Mouse (Mus musculus): Measurements from ENCODE around the gene Nudt5. TPM values are rescaled to one million over a fixed set of nuclear protein-coding genes. Genes with fewer than 3 reads are reported as not detected.

Gene Nudt5
- total and polyA plus RNA-seq, 3 experiments = 82.1 to 141 TPM; not detected in 1

DNA sequence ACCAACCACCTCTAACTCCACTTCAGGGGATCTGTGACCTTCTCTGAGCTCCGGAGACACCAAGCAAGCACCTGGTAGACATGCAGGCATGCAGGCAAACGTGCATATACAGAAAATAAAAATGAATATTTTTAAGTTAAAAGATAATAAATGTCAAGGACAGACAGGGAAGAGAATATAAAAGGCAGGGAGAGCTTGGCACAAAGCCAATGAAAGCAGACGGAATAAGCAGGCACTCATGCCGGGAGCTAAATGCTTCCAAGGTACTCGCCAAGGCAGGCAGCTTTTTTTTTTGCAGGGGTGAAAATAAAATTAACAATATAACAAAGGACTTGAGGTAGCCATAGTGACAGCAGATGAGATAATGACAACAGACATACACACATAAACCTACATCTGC lies 61.3 kb downstream of the Nudt5 start:
- Histone ChIP-seq H3K9me3 (replicated peaks; ENCODE audit: insufficient read depth, low read length) (no peaks in the 10 kb centered on the region), H3K4me1 (ENCODE audit: control insufficient read depth in 1 of 2, insufficient read depth in 2 of 2, low read length in 2 of 2) (no peaks in the 10 kb centered on the region), H3K36me3 (ENCODE audit: control insufficient read depth in 1 of 2, insufficient read depth in 2 of 2, low read length in 2 of 2) (peaks cover 0 to 1% of the 10 kb centered on the region in 2 experiments; a peak in 1 of 4 replicates), H3K27ac (ENCODE audit: control insufficient read depth, low read depth, low read length) (no peak overlapping the region), H3K4me3 (ENCODE audit: control insufficient read depth in 1 of 2, insufficient read depth in 1 of 2, low read depth in 2 of 2, low read length in 2 of 2) (no peak overlapping the region), H3K27me3 (ENCODE audit: control insufficient read depth in 1 of 2, insufficient read depth in 2 of 2, low read length in 2 of 2) (no peaks in the 10 kb centered on the region), H3K9ac (ENCODE audit: control insufficient read depth, low read depth, low read length, poor library complexity, severe bottlenecking) (no peak overlapping the region), H3K79me2 (ENCODE audit: control insufficient read depth, insufficient read depth, low read length, poor library complexity) (no peaks in the 10 kb centered on the region)
- no peak for DNase-seq (ENCODE audit: low read depth, low spot score)
- TF ChIP-seq RCOR1 (IDR thresholded peaks at IDR 0.05; ENCODE audit: low read depth, low read length) (no peak), ZNF384 (IDR thresholded peaks at IDR 0.05; ENCODE audit: low read depth, low read length) (no peak), CHD2 (IDR thresholded peaks at IDR 0.05; ENCODE audit: low read length) (no peak), NRF1 (IDR thresholded peaks at IDR 0.05; ENCODE audit: insufficient read depth, low read depth, low read length, poor library complexity, severe bottlenecking) (no peak), MAX (IDR thresholded peaks at IDR 0.05; ENCODE audit: low read length) (no peak), USF2 (IDR thresholded peaks at IDR 0.05; ENCODE audit: borderline replicate concordance in 1 of 2, insufficient read depth in 1 of 2, low read depth in 1 of 2, low read length in 2 of 2) (no peak), POLR2A (IDR thresholded peaks at IDR 0.05; ENCODE audit: control insufficient read depth in 1 of 2, insufficient read depth in 1 of 2, low read depth in 1 of 2, low read length in 2 of 2, poor library complexity in 1 of 2) (no peak), CTCF (IDR thresholded peaks at IDR 0.05 in 2 of 3, conservative IDR thresholded peaks at IDR 0.05 in 1 of 3; ENCODE audit: control insufficient read depth in 1 of 3, insufficient read depth in 1 of 3, low read depth in 2 of 3, low read length in 3 of 3, poor library complexity in 1 of 3, severe bottlenecking in 1 of 3) (no peak), SMC3 (IDR thresholded peaks at IDR 0.05; ENCODE audit: low read depth, low read length) (no peak)

DNA sequence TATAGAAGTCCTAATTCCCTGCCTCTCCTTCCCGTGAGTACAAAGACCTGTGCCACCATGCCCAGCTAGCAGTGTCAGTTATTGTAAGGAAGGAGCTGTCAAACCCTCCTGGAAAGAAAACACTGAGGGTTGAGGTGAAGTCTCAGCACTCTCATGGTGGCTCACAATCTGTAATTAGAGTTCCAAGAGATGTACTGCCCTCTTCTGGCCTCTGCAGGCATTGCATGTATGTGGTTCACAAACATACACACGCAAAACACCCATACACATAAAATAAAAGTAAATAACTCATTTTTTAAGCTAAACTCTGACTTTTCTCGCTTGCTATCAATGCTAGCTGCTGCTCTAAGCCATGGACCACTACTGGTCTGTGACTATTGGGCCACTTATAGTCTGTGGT lies 61.8 kb downstream of the Nudt5 start:
- Histone ChIP-seq H3K36me3 (ENCODE audit: control insufficient read depth in 1 of 2, insufficient read depth in 2 of 2, low read length in 2 of 2) (peaks cover 0 to 1% of the 10 kb centered on the region in 2 experiments; a peak in 1 of 4 replicates), H3K9me3 (replicated peaks; ENCODE audit: insufficient read depth, low read length) (no peaks in the 10 kb centered on the region), H3K4me3 (ENCODE audit: control insufficient read depth in 1 of 2, insufficient read depth in 1 of 2, low read depth in 2 of 2, low read length in 2 of 2) (no peak overlapping the region), H3K79me2 (ENCODE audit: control insufficient read depth, insufficient read depth, low read length, poor library complexity) (no peaks in the 10 kb centered on the region), H3K9ac (ENCODE audit: control insufficient read depth, low read depth, low read length, poor library complexity, severe bottlenecking) (no peak overlapping the region), H3K27ac (ENCODE audit: control insufficient read depth, low read depth, low read length) (no peak overlapping the region), H3K27me3 (ENCODE audit: control insufficient read depth in 1 of 2, insufficient read depth in 2 of 2, low read length in 2 of 2) (no peaks in the 10 kb centered on the region), H3K4me1 (ENCODE audit: control insufficient read depth in 1 of 2, insufficient read depth in 2 of 2, low read length in 2 of 2) (no peaks in the 10 kb centered on the region)
- TF ChIP-seq USF1 (IDR thresholded peaks at IDR 0.05; ENCODE audit: low read depth, low read length) (no peak), POLR2AphosphoS5 (IDR thresholded peaks at IDR 0.05; ENCODE audit: borderline replicate concordance, low read depth, low read length) (no peak), ZKSCAN1 (IDR thresholded peaks at IDR 0.05; ENCODE audit: low read depth, low read length) (no peak), NELFE (IDR thresholded peaks at IDR 0.05; ENCODE audit: low read depth, low read length) (no peak), GABPA (IDR thresholded peaks at IDR 0.05; ENCODE audit: low read depth, low read length) (no peak), TAL1 (IDR thresholded peaks at IDR 0.05; ENCODE audit: low read length) (no peak), MEF2A (IDR thresholded peaks at IDR 0.05; ENCODE audit: extremely low read depth, insufficient replicate concordance, low read depth, low read length, poor library complexity, severe bottlenecking) (no peak), HCFC1 (IDR thresholded peaks at IDR 0.05; ENCODE audit: low read depth, low read length) (no peak), CTCF (IDR thresholded peaks at IDR 0.05 in 2 of 3, conservative IDR thresholded peaks at IDR 0.05 in 1 of 3; ENCODE audit: control insufficient read depth in 1 of 3, insufficient read depth in 1 of 3, low read depth in 2 of 3, low read length in 3 of 3, poor library complexity in 1 of 3, severe bottlenecking in 1 of 3) (peak; percentile 73 to 96 (median 83)), E2F4 (IDR thresholded peaks at IDR 0.05; ENCODE audit: borderline replicate concordance, low read depth, low read length) (no peak), MAX (IDR thresholded peaks at IDR 0.05; ENCODE audit: low read length) (no peak), ETS1 (IDR thresholded peaks at IDR 0.05; ENCODE audit: low read depth, low read length) (no peak), SMC3 (IDR thresholded peaks at IDR 0.05; ENCODE audit: low read depth, low read length) (peak; percentile 84), EP300 (IDR thresholded peaks at IDR 0.05; ENCODE audit: low read depth in 1 of 2, low read length in 2 of 2) (no peak), USF2 (IDR thresholded peaks at IDR 0.05; ENCODE audit: borderline replicate concordance in 1 of 2, insufficient read depth in 1 of 2, low read depth in 1 of 2, low read length in 2 of 2) (no peak), ZC3H11A (IDR thresholded peaks at IDR 0.05; ENCODE audit: low read depth, low read length) (peak; percentile 63), RCOR1 (IDR thresholded peaks at IDR 0.05; ENCODE audit: low read depth, low read length) (no peak), ZMIZ1 (IDR thresholded peaks at IDR 0.05; ENCODE audit: low read depth, low read length) (no peak), TCF12 (IDR thresholded peaks at IDR 0.05; ENCODE audit: low read depth, low read length) (no peak), SIN3A (IDR thresholded peaks at IDR 0.05; ENCODE audit: low read length) (no peak), ELF1 (IDR thresholded peaks at IDR 0.05; ENCODE audit: low read depth, low read length) (no peak), POLR2A (IDR thresholded peaks at IDR 0.05; ENCODE audit: control insufficient read depth in 1 of 2, insufficient read depth in 1 of 2, low read depth in 1 of 2, low read length in 2 of 2, poor library complexity in 1 of 2) (no peak), RAD21 (IDR thresholded peaks at IDR 0.05; ENCODE audit: low read depth, low read length) (peak; percentile 77), NRF1 (IDR thresholded peaks at IDR 0.05; ENCODE audit: insufficient read depth, low read depth, low read length, poor library complexity, severe bottlenecking) (no peak), KAT2A (conservative IDR thresholded peaks at IDR 0.05; ENCODE audit: low read depth, low read length) (no peak), CHD2 (IDR thresholded peaks at IDR 0.05; ENCODE audit: low read length) (no peak)
- peak; percentile 84 for DNase-seq (ENCODE audit: low read depth, low spot score)
